Mouse (Mus musculus): Measurements from ENCODE around the gene Nkain4.

Nkain4 gene

DNA sequence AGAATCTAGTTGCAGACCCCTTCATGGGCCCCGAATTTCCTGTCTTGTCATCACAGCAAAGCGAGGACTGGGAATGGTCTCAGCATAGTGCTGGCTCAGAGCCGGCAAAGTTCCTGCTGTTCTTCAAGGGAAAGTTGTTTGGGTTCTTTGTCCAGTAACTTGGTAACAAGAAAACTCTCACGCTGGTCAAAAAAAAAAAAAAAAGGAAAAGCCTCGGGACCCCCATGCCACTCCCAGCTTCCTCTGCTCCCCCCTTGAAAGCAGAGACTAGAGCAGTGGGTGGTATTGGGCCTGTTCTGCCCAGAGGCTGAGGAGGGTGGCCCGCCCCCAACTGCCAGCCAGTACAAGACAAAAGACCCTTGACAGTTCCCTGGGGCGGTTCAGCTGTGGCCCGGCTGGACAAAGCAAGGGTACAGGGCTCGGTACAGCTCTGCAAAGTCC, 1.7 kb downstream of the Nkain4 start:
- DNase-seq (ENCODE audit: low read depth, low spot score), result no peak

DNA sequence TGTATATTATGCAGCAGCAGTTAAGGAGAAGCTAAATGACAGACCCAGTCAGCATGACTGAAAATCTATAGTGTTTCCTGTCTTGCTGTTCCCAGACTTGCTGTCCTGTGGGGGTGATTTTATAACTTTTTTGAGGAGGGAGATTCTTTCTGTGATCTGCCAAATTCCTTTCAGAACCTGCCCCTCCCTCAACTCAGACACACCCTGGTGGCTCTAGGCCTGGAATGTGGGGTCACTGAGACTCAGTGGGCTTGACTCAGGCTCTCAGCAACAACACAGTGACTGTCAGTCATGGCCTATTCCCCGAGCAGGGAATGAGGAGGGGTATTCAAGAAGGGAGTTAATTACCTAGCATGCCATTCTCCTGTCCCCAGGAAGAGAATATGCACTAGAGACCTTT, 4.6 kb downstream of the Nkain4 start:
- DNase-seq (ENCODE audit: low read depth, low spot score), result no peak

- no peak for DNase-seq (ENCODE audit: low read depth, low spot score)
Observed at GRCm38 (mm10) chr2:180941869-180942268, 12.6 kb downstream of the Nkain4 start.

GRCm38 (mm10) chr2:180940187-180940586, 14.3 kb downstream of the Nkain4 start:
- no peak for DNase-seq (ENCODE audit: low read depth, low spot score)

DNA sequence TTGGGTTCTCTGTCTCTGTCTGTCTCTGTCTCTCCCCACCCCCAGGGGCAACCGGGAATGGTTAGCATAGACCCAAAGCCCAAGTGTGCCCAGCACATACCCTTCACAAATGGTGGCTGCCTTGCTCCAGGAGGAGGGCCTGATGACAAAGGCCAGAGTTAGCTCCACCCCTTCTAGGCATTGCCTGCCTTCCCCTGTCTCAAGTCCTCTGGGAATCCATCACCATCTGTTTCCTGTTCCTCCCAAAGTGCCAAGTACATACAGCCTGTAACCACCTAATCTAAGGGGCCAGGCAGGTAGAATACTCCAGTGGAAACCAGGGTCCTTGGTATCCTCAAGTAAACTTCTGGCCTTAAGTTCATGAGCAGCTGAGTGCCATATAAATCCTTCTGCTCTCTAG, 22.1 kb downstream of the Nkain4 start:
- DNase-seq (ENCODE audit: low read depth, low spot score), result no peak

DNA sequence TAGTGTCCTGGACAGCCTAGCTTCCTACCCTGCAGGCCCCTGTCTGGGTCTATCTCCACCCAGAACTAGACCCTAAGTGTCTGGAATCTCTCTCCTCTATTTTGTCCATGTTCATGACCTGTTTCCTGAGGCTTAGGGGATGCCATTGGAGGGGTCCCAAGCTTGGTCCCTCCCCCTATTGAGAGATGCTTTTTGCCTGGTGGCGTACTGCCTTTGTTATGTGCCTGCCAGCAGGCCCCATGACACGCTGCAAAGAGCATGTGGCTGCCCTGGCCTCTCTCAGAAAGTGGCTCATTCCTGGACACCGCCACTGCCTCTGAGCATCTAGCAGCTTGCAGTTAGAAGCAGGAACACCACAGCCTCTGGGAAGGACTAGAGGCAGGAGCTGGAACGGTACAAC, 25.8 kb downstream of the Nkain4 start, which contains the start of gene Birc7:
Gene Birc7, plus strand, starts transcription at position 301 of the 400 bp plus-strand sequence.
- no peak for DNase-seq (ENCODE audit: low read depth, low spot score)

GRCm38 (mm10) chr2:180925176-180925575, 29.3 kb downstream of the Nkain4 start:
- peak; percentile 61 for DNase-seq (ENCODE audit: low read depth, low spot score)

- DNase-seq (ENCODE audit: low read depth, low spot score), result no peak
Observed at GRCm38 (mm10) chr2:180922739-180923138, 31.8 kb downstream of the Nkain4 start.

DNA sequence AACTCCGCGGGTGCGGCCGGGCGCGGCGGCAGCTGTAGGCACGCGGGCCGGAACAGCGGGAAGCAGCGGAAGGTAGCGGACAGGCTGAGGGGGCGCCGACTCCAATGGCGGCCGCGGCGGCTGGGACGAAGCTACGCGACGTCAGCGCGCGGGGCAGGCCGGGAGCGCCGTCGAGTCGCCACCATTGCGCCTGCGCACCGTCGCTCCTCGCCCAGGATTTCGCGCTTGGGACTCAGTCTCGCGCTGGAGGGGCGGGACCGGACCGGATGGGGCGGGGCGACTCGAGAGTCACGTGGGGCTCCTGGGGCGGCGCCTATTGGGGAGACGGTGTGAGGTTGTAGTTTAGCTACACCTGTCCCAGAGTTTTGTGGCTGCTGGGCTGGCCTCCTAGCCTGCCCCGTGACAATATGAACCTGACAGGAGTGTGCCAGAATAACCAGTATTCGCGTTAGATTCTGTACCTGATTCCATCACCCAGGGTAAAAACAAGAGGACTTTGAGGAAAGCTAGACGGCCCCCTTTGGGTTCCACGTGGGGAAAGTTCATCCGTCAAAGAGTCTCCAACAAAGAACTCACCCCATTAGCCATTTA, 33.6 kb downstream of the Nkain4 start, which contains the start of gene Ythdf1:
Gene Ythdf1, minus strand, starts transcription at position 140 of the 591 bp plus-strand sequence.
- DNase-seq (ENCODE audit: low read depth, low spot score), result peak; percentile 97

- no peak for DNase-seq (ENCODE audit: low read depth, low spot score)
Observed at GRCm38 (mm10) chr2:180919913-180920809, 34.3 kb downstream of the Nkain4 start.

DNA sequence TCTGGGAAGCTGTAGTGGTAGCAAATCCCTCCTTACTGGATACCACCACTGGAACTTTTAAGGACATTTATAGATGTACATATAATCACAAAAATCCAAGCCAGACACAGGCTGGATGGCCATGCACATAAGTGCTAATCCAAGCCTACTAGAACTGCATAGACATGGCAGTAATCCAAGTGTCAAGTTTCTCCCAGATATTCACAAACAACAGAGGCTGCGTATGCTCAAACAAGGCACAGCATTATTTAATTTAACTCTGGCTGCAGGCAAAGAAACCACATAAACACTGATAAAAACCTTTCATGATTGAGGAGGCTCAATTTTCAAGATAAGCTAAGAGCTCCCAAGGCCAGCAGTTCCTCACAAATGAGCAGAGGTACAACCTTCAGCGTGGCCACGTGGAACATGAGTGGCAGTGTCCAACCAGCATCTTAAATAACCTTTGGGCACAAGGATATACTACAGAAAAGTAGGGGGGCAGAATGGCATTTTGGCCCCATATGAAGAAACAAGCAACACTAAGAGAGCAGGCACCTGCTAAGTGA, 38.5 kb downstream of the Nkain4 start:
- DNase-seq (ENCODE audit: low read depth, low spot score), result no peak

DNA sequence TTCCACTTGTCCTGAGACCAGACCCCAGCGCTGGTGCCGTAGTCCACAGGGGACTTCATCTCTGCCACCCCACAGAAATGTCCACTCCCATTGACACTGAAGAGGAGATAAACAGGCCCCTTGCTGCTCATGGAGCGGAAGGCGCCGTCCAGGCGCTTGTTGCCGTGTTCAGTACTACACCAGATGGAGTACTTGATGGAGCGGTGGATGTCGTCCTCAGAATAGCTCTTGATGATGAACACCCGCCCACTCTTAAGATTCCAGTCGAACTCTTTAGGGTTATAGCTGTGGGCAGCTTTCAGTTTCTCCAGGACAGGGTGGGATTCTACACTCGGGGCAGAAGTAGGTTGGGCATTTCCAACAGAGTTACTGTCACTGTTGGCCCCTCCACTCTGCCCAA, 43.6 kb downstream of the Nkain4 start:
- DNase-seq (ENCODE audit: low read depth, low spot score), result no peak

GRCm38 (mm10) chr2:180905556-180906221, 48.8 kb downstream of the Nkain4 start:
- DNase-seq (ENCODE audit: low read depth, low spot score), result no peak

DNA sequence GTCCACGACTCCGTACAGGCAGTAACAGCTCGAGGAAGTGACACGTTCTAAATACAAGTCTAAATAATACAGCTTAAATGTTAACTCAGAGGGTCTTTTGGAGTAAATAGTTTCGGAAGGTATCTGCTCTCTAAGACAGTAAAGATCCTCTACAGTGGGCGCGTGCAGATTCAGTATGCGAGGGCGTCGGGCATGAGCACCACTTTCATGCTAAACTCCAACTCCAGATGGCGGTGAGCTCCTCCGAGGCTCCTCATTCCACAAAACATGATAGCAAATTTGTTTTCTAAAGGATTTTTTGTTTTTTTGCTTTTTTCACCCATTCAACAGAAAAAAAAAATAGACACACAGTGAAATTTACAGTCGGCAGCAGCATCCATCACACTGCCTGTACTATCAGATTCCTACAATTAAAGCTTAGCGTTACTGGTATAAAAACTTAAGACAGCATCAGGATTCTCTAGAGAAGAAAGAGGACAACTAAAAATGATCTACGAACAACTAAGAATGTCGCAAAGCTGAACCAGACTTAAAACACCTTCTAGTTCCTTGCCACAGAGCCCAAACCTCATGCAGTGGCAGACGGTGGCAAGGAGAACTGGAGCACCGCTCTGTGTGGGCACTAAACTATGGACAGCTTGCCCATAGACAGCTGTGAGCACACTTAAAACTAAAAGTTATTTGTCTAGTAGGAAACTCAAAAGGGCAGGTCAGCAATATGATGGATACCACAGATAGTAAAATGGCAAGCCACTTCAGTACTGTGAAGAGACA, 49.9 kb downstream of the Nkain4 start:
- DNase-seq (ENCODE audit: low read depth, low spot score), result no peak

GRCm38 (mm10) chr2:180902086-180902485, 52.4 kb downstream of the Nkain4 start:
- peak; percentile 46 for DNase-seq (ENCODE audit: low read depth, low spot score)

GRCm38 (mm10) chr2:180897857-180898256, 56.6 kb downstream of the Nkain4 start:
- no peak for DNase-seq (ENCODE audit: low read depth, low spot score)

GRCm38 (mm10) chr2:180896819-180897625, 57.5 kb downstream of the Nkain4 start:
- no peak for DNase-seq (ENCODE audit: low read depth, low spot score)

DNA sequence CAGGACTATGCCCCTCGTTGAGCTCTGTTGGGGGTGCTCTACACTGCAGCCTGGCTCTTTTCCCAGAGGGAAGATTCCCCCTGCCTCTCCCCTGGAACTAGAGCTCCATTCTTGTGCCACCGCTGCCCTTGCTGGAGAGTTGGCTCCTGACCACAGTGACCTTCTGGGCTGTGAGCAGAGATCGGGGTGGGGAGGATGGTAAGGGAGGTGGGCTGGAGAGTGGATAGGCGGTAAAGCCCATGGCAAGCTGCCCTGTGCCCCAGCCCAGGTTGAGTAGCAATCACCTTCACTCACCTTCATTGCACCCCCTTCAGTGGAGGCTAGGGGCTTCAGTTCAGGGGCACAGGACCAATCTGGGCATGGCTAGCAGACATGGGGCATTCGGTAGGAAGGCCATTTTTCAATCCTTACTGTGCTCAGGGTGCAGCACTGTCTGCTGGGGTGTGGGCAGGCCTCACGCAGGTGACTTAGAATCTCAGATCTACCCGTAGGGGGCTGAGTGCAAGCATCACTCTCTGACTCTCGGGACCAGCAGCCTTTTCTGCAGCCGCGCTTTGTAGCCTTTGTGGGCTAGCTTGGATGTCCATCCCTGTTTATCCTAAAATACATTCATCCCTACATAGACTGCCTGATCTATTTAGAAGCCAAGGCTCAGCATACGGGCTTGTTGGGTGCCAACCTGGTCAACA, 58.5 kb downstream of the Nkain4 start:
- no peak for DNase-seq (ENCODE audit: low read depth, low spot score)

DNA sequence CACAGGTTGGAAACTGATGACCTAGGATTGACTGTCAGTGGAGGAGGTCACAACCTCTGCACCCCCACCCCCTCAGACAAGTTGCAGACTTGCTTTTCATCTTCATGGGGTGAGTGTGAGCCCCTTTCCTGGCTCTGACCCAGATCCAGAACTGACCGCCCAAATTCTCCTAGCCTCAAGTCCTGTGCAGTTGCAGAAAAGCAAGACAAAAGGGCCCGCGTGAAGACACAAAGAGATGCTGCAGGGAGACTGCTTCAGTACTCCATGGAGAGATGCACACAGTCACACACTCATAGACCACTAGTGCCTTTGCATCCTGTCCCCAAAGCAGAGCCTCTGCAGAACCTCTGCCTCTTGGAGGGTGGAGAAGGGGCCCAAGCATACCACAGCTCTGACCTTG, 59.2 kb downstream of the Nkain4 start:
- DNase-seq (ENCODE audit: low read depth, low spot score), result no peak

GRCm38 (mm10) chr2:180894734-180895133, 59.8 kb downstream of the Nkain4 start:
- DNase-seq (ENCODE audit: low read depth, low spot score), result peak; percentile 75
